Mouse (Mus musculus) heart, adult 2 months (tissue): ENCODE data around the gene Abt1.

Experiments used
- CTCF ChIP-seq: fragments of 200-600 bp; IDR thresholded peaks from 2 replicates; pipeline ENCODE4 v1.8.1; 2022; ENCODE audit warnings: antibody characterized with exemption, mild to moderate bottlenecking, moderate library complexity
- POLR2A ChIP-seq: fragments of 200-500 bp; IDR thresholded peaks from 2 replicates; pipeline ENCODE4 v1.6.1; 2011; ENCODE audit warnings: mild to moderate bottlenecking, low read depth, low read length, control low read depth; ENCODE audit not compliant: insufficient read depth

- no peak for TF ChIP-seq CTCF
- no peak for TF ChIP-seq POLR2A
Measured at GRCm38 (mm10) chr13:23466911-23467310, 43.2 kb upstream of the Abt1 start.
